Mouse (Mus musculus) cerebellum, postnatal 10 days (tissue): ENCODE results near the gene Rgcc.

ENCODE experiments used
- DNase-seq, 2 experiments: peaks; one replicate each; pipeline ENCODE4 v3.0.0; 2021; ENCODE audit warnings: mixed read lengths in 2 of 2

The Rgcc gene

DNA sequence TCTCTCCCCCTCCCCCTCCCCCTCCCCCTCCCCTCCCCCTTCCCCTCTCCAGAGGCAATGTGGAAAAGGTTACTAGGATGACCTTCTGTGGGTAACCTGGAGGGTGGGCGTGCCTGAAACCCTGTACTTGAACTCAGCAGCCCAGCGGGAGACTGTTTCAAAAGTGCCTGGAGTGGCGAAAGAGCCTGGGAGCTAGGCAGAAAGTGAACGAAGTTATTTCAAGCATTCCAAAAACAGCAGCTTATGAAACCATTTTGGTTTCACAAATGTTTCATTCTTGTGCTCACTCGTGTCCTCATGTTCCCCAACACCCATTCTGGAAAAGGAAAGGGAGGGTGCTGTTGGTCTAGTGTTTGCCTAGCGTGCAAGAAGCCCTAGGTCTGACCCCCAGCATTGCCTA, 1.6 kb downstream of the Rgcc start:
- no peak for DNase-seq

DNA sequence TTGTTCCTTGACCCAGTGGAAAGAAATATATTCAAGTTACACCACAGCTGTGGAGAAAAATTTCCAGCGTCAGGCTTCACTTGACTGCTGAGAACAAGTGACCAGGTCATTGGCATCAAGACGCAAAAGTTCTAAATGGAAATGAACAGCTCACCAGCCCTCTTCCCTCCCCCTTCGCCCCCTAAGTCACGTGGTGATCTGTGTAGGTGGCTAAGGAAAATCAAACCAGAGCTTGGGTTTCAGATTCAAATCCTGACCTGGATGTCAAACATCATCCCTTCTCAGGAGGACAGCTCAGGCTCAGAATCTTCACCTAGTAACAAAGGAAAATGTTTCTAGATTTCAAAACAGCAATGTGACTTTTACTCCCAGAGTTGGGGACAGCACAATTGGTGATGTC, 2.2 kb downstream of the Rgcc start:
- DNase-seq: no peak

DNA sequence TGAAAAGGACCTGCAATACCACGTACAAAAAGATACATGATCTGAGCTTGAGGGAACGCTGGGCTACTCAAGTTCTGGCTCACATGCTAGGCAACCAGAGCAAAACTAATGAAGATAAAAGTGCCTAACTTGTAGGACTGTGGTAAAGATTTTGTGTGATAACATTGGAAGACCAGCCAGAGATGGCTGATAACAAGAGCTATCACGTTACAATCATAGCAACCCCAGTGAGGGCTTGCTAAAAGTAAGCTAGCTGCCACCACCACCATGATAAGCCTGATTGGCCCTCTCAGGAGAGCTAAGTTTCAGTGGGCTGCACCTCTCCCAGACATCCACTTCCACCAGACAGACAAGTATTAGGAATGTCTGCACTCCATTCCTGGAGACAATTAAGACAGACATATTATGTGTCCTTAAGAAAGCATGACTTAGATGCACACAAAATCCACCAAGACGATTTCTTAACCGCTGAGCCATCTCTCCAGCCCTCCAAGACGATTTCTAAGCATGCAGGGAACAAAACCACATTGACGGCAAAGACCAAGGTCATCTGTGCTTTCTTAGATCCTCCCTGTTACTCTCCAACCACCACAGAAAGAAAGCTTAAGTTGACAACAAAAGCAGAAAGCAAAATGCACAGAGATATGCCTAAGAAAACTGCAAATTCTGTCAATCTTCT, 3.0 kb downstream of the Rgcc start:
- no peak for DNase-seq

DNA sequence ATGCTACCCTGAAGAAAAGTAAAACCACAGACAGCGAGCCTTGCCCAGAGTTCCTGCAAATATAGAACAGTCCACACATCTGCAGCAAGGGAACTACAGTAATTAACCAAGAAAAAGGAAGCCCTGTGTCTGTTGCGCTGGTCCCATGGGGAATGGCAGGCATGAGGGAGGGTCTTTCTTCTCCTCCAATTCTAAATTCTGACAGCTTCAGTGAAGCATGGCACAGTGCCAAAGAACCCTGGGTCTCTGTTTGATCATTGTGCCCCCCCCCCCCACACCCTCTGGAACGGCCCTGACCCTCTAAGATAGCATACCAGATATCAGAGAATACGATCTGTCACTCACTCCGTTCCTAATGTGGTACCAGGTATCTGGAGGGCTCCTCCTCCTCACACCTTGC, 4.6 kb downstream of the Rgcc start:
- DNase-seq: peak; percentile 46 to 52

DNA sequence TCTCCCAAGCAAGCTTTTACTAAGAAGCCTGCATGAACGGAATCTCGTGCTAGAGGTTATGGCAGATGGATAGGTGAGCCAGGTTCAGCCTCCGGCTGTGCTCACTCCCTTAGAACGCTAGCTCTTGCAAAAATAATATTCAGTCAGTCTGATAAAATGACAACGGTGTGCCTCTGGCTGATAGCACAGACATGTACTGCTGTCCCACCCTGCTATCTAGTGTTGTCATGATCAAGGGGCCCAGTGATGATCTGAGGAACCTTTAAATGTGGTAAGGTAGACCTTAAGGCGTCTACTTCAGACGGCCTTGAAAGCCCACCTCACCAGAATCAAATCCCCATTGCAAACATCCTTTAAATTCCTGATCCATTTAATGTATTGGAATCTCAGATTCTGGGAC, 5.2 kb downstream of the Rgcc start:
- DNase-seq: peak in 1 of 2 experiments; percentile 26

DNA sequence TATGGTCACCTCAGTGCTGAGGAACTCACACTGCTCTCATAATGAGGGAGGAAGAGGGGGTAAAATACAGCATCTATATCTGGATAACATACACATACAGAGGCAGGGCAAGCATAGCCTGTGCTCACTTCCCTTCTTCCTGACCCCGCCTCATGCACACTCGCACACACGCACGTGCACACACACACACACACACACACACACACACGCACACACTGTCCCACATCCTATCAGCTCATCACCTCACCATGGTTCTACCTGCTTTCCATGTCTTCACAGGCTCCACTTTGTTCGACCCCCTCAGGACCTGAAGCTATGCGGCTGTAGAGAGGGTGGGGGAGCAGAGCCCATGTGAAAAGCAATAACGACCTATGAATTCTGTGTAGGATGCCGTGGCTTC, 5.9 kb downstream of the Rgcc start:
- DNase-seq: no peak

DNA sequence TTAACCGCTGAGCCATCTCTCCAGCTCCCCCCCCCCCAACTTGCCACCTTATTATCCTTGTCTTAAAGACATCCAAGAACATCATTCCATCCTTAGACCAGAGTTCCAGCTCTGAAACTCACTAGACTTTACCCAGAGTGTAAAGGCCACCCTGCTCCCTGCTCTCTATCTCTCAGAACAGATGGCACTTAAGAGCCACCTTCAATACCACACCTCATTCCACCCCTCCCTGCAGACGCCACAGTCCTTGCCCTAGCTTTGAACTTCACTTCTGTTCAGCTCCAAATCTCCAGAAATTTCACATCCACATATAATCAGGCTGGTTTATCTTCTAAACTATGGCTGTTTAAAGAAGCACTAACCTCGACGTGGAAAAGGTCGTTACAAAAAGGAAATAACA, 6.5 kb downstream of the Rgcc start:
- DNase-seq: no peak

DNA sequence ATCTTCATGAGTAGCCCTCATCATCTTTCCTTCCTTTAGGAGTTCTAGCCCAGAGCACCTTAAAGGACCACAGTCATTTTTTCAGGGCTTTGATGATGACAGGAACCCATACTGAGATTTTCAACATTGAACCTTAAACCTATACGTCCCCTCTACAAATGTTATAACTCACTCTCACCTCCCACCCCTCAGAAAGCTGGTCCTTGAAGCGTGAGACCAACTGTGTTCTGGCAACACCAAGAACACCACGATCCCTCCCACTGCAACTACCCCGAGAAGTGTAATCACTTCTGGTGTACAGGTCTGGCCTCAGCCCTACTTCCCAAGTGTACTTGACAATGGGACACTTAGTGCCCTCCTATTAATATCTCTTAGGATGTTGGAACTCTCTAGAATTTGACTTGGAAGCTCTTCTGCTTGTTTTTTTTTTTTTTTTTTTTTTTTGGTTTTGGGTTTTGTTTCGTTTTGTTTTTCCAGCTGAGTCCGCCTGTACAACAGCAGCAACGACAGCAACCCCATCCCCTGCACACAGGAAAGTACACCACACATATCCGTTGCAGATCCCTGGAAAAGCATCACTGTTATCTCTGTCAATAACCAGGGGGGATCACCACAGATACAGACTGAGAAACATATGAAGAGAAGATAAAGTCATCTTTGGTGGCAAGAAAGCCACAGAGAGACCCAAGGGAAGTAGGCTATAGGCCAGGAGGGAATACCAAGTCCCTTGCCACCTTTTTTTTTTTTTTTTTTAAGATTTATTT, 7.2 kb downstream of the Rgcc start:
- DNase-seq: no peak

DNA sequence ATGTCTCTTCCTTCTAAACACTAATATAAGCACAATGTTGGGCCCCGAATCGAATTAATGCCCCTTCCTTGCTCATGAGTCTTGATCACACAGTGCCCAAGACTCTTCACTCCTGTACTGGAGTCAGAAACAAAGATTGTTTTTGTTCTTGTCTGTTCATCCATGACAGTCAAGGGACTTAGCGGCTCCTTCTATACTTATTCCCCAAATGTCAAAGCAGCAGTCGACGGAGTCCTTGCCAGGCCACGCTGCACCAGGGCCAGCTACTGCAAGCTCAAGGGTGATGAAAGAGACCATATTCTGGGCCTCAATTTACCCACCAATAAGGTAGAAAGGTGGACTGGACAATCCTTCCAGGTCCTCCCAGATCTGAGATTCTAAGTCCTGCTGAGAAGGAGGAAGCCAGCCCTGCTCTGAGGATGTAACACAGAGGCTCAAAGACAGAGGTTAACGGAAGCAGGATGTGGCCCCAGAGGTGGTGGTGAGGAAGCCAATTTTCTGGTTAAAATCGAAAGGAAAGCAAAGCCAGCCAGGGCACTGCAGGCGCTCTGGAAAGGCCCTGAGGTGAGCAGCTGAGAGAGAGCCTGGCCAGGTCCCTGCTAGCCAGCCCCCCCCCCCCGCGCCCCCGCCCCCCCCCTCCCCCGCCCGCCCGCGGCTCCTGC, 8.2 kb downstream of the Rgcc start:
- DNase-seq: peak; percentile 73 to 82

DNA sequence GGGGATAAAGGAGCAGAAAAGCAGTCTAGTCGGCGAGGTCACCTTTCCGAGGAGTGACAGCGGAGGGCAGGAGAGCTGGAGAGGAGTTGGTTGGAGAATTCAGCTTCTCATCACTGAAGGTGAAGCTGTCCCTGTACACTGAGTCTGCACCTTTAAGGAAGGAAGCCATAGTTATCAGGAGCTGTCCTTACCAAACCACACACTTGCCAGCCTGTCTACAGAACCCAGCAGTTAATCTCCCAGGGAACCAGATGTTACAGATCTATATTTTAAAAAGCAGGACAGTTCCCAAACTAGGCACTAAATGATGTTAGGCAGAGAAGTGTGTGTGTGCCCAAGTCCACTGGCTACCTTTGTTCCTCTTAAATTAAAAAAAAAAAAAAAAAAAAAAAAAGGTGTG, 9.8 kb downstream of the Rgcc start:
- DNase-seq: no peak

DNA sequence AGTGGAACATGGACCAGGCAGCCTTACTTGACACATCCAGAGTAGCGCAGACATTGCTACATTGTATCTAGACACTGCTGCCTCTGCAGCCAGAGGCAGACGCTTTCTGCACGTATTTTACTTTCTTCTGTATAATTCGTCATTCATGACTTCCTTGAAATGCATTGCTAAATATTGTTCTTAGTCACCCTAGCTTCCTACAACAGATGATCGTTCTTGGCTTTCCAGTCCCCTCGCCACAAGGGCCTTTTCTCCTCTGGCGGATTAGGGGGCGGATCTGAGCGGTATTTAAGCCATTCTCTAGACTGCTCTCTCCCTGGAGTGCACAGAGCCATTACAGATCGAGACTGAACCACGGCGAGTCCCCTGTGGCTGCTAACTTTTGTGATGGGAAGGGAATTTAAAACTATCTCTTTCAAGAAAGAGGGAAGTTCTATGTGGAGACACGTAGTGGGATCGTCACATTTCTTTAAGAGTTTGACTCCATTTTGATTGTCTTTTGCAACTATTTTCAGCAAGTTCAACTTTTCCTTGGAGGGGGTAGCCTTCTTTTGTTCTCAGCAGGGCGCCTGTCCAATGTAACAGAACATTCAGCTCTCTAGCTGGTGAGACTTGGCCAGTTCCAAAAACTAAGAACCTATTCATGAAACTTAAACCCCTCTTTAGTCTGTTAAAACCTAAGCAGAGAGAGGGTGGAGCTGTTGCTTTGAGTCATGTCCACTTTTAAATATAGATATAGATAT, 10.6 kb downstream of the Rgcc start:
- peak in 1 of 2 experiments; percentile 22 for DNase-seq

DNA sequence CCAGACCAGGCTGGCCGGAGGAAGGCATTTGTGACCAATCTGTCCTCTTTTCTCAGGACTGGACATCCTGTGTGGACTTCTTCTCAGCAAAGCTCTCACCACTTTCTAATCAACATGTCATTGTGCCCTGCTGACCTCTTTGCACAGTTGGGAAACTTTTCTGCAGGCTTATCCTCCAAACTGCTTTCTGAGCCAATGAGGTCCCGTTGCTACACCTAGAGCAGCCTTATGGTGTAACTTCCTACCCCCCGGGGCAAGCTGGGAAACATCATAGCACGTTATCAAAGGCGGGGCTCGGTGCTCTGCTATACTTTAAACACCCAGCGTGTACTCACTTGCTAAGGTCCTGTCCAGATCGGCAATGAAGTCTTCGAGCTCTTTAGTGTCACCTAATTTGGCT, 11.5 kb downstream of the Rgcc start:
- DNase-seq: no peak

DNA sequence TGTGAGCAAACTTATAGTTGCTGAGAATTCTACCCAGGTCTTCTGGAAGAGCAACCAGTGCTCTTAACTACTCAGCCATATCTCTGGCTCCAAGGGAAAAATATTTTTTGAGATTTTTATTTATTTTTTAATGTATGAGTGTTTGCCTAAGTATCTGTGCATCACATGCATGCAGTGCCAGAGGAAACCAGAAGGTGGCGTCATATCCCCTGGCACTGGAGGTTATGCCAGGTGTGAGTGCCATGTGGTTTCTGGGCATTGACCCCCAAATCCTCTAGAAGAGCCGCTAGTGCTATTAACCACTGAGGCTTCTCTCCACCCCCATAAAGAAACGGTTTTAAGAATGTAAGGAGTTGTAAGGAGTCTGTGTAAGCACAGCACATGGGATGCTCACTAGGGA, 13.2 kb downstream of the Rgcc start:
- peak; percentile 41 to 47 for DNase-seq

DNA sequence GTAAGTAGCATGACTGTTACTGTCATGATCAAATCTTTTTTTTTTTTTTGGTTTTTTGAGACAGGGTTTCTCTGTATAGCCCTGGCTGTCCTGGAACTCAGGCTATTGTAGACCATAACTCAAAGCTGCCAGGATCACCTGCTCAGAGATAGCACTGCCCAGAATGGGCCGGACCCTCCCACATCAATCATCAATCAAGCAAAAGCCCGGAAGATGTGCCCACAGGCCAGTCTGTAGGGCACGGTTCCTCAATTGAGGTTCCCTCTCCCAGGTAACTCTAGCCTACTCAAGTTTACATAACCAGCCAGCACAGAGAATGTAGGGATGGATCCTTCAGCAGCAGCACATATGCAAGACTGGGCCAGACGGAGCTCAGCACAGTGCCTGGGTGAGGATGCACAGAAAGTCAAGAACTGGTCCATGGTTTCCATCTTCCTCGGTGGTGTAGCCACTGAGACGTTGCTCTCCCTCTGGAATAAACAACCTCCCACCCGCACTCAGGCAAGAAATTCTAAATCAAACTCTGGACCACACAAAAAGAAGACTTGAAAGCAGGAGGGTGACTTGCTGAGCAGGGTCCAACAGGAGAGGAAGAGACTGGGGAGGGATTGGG, 14.1 kb downstream of the Rgcc start:
- DNase-seq: no peak

DNA sequence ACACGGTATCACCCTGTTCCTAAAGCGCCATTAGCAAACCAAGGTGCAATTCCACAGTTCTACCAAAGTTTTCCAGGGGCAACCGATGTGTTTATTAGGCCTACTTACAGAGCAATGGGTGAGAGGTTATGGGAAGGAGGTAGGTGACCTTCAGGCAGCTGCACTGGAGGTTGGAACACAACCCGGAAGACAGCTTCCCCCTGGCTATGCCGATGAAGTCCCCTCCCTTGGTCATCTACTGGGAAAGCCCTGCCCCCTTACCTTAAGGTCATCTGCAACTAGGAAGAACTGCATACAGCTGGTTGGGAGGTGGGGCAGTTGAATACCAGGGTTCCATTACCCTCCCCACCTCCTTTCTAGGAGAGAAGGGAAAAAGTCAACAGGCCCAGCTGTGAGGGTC, 15.9 kb downstream of the Rgcc start:
- no peak for DNase-seq

DNA sequence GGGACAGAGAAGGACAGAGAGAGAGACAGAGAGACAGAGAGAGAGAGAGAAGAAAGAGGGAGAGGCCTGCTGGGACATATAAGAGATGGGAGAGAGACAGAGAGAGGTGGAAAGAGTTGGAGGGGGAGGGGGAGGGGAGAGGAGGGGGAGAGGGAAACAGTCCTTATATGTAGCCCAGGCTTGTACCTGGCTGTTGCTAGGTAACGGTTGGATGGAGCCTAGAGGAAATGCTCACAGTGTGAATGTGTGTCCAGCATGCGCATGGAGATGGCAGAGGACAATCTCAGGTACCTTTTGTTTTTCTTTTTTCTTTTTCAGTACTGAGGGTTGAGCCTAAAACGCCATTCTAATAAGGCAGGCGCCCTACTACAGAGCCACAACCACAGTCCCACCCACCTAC, 16.8 kb downstream of the Rgcc start:
- no peak for DNase-seq

DNA sequence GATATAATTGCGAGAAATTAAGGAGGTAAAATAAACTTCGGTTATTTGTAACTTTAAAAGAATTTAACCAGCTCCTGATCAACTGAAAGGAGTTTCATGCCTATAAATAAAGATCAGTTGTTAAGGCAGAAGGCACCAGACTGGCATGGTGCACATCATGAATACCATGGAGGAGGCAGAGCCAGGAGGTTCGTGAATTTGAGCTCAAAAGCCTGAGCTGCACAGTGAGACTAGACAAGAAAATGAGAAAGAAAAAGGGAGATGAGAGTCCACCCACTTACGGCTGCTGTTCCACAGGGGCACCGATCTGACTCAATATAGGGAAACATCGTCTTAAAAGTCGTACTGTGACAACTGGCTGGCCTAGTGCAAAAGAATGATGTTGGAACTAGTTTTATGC, 17.5 kb downstream of the Rgcc start:
- DNase-seq: no peak

DNA sequence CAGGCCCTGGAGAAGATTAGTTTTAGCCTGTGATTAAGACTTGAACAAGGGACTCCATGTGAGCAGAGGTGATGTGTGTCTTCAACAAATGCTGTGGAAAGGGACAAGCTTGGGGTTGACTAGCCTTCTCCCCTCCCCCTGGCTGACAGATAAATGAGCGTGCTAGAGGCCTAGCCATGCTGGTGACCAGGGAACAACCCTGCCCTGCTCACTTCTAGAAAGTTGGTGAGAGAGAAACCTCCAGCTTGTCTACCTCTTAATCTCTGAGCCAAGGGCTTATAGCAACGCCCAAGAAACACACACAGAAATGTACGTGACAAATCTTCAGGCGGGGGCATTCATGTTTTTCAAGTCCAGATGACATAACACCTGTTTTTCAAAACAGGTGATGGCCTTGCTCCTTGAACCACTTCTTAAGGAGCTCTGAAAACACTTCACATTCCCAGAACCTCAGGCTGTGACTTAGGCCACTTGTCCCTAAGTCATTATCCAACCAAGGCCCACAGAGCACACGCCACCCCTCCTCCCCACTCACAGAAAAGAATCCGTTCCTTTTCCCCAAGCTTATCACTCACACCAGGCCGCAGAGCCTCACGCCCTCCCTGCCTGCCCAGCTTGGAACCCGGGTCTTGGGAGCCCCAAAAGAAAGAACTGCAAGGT, 19.4 kb downstream of the Rgcc start:
- no peak for DNase-seq

DNA sequence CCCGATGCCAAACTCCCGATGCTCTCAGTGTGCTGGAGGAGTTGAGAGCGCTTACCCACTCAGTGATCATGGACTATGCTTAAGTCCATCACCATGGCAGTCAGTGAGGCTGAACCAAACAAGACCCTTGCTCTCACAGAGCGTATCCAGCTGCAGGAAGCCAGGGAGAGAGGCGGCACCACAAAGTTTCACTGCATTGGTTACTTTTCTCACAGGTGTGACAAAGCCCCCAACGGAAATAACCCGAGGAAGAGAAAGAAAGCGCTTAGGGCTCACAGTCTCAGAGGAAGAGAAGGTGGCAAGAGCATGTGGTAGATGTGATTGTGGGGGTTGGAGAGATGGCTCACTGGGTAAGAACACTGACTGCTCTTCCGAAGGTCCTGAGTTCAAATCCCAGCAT, 21.0 kb downstream of the Rgcc start:
- DNase-seq: no peak

DNA sequence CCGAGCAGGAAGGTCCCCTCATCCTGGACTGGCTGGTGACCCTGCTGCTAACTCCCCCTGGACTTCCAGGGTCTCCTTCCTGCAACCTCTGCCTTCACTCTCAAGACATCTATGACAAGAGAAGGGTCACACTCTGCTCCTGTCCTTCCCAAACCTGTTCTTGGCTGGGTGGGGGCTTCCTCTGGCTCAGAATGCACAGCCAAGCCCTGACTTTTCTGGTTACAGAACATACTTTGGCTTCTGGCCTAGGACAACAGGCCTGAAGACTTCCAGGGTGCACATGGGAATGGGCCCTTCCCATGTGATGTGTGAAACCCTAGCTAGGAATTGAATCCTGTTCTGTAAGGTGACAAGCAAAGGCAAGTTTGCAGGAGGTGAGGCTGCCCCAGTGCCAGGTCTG, 22.0 kb downstream of the Rgcc start:
- DNase-seq: no peak

DNA sequence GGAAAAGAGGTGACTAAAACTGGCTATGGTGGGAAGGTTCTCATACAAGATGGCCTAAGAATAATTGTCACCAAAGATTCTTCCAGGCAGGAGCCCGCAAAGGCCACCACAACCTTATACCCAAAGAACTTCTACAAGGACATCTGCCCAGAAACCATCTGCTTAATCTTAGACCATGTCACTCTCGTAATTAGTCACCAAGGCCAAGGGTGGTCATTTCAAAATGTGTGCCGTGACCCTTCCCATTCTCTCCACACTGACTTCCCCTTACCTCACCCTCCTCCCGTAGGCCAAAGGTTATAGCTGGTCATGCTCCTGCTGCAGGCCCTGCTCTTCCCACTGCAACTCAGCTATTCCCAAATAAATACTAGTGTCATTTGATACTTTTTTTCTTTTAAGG, 22.5 kb downstream of the Rgcc start:
- DNase-seq: no peak

DNA sequence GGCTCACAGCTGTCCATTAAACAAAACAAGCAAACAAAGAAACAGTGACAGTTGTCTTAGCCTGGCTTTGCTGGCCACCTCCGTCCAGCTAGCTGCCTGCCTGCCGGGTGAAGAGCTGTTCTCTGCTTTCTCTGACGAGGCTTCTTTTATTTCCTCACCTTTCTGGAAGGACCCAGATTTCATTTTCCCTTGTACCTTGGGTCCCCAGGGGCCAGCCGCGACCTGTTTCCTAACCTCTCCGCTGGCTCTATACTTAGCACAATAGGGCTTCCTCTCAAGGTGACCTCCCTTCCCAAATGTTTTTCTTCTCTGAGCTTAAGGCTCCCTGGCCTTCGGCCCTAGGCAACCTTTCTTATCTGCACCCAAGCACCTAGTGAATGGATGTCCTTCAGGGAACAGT, 23.5 kb downstream of the Rgcc start:
- no peak for DNase-seq
